Mouse (Mus musculus): Measurements from ENCODE around the gene Btbd16. TPM values are rescaled to one million over a fixed set of nuclear protein-coding genes. Genes with fewer than 3 reads are reported as not detected.

Btbd16 gene
- polyA plus RNA-seq, 1 experiment from 2014 or later: not detected

DNA sequence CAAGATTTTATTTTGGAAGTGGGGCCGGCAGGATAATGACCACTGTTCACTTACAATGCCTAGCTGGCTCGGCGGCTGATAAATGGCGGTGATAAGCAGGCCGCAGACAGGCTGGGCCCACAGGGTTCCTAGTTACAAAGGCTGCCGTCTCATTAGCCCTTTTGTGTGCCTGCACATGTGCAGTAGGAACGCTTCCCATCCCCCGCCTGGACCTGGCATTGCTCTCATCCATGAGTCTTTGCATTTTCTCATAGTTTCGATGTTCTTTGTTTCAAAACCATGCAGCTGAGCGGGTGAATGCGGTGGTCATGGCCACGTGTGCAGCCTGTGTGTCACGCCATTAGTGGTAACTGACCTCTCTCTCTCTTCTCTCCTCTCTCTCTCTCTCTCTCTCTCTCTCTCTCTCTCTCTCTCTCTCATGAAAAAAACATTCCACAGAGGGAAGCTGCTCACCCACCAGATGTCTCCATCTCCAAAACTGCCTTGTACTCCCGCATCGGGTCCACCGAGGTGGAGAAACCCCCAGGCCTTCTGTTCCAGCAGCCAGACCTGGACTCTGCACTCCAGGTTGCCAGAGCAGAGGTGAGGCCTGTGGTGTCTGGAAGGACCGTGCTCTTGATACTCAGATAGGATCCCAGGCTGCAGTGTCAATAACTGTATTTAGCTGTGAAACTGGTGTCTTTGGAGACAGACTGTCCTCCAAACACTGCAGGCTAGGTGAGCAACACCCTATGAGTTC, 22.9 kb upstream of the Btbd16 start:
- Histone ChIP-seq H3K36me3 (peaks cover 77% of the 10 kb centered on the region), H3K9me3 (no peaks in the 10 kb centered on the region), H3K4me3 (replicated peaks) (no peak overlapping the region), H3K4me1 (replicated peaks) (peaks cover 44% of the 10 kb centered on the region), H3K27me3 (no peaks in the 10 kb centered on the region), H3K9ac (replicated peaks) (no peak overlapping the region), H3K27ac (peak overlapping the region; percentile 86), H3K4me2 (replicated peaks) (no peak overlapping the region)
- WGBS: 20% methylated on average over 17 of the region's 17 CpGs
- peak; percentile 84 for ATAC-seq

DNA sequence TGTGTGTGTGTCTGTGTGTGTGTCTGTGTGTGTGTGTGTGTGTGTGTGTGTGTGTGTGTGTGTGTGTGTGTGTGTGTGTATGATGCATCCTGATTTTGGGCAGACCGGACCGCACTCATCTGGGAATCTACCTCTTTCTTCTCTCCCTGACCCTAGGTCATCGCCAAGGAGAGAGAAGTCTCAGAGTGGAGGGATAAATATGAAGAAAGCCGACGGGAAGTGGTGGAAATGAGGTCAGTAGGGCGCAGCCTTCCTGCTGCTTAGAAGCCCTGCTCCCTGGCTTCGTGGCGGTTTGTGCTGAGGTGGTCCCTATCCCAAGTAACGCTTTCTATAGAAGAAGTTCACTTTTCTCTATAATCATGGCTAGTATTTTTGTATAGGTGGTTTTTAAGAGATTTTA, 22.2 kb upstream of the Btbd16 start:
- Histone ChIP-seq H3K4me3 (replicated peaks) (no peak overlapping the region), H3K9ac (replicated peaks) (no peak overlapping the region), H3K36me3 (peaks cover 77% of the 10 kb centered on the region), H3K9me3 (no peaks in the 10 kb centered on the region), H3K27ac (peak overlapping the region; percentile 86), H3K27me3 (no peaks in the 10 kb centered on the region), H3K4me1 (replicated peaks) (peaks cover 44% of the 10 kb centered on the region), H3K4me2 (replicated peaks) (no peak overlapping the region)
- no peak for ATAC-seq
- WGBS: 46% methylated on average over 7 of the region's 9 CpGs

DNA sequence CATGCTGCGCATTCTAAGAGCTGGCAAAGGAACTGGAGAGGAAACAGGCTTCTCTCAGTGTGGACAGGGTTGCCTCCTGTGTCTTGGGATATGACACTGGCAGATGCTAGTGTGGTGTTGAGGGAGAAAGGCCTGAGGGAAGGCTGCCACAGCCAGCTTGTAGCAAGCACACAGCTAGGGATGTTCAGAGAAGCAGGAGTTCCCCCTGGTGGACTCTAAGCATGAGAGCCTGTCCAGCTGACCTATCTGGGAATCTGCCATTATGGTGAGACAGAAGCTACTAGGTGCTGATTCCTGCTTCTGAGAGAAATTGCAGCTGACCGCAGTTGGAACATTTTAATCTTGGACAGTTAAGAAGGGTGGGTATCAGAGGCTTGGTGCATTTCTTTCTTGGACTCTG, 19.1 kb upstream of the Btbd16 start:
- H3K27me3 ChIP-seq: no peaks in the 10 kb centered on the region
- H3K9ac ChIP-seq (replicated peaks): peak overlapping the region; percentile 23; the same call in 1 of the 2 replicates
- peaks cover 31% of the 10 kb centered on the region for H3K4me1 ChIP-seq (replicated peaks)
- no peaks in the 10 kb centered on the region for H3K9me3 ChIP-seq
- no peak overlapping the region for H3K4me2 ChIP-seq (replicated peaks)
- WGBS: 96% methylated on average over 2 of the region's 2 CpGs
- H3K27ac ChIP-seq: no peak overlapping the region
- peaks cover 86% of the 10 kb centered on the region for H3K36me3 ChIP-seq
- H3K4me3 ChIP-seq (replicated peaks): no peak overlapping the region
- ATAC-seq: no peak

- peaks cover 16% of the 10 kb centered on the region for H3K4me1 ChIP-seq (replicated peaks)
- peaks cover 97% of the 10 kb centered on the region for H3K36me3 ChIP-seq
- 88% methylated on average over 7 of the region's 7 CpGs for WGBS
- H3K4me2 ChIP-seq (replicated peaks): no peak overlapping the region
- no peak for ATAC-seq
- no peak overlapping the region for H3K4me3 ChIP-seq (replicated peaks)
- no peaks in the 10 kb centered on the region for H3K27me3 ChIP-seq
- H3K27ac ChIP-seq: peak overlapping the region; percentile 27; the same call in 1 of the 2 replicates
- no peak overlapping the region for H3K9ac ChIP-seq (replicated peaks)
- H3K9me3 ChIP-seq: no peaks in the 10 kb centered on the region
Observed at GRCm38 (mm10) chr7:130756343-130756835, 17.5 kb upstream of the Btbd16 start.

- Histone ChIP-seq H3K27me3 (no peaks in the 10 kb centered on the region), H3K9me3 (no peaks in the 10 kb centered on the region), H3K27ac (no peak overlapping the region), H3K9ac (replicated peaks) (no peak overlapping the region), H3K4me3 (replicated peaks) (no peak overlapping the region), H3K36me3 (peaks cover 90% of the 10 kb centered on the region), H3K4me1 (replicated peaks) (peaks cover 14% of the 10 kb centered on the region), H3K4me2 (replicated peaks) (no peak overlapping the region)
- WGBS: 95% methylated on average over 11 of the region's 11 CpGs
- no peak for ATAC-seq
Observed at GRCm38 (mm10) chr7:130757326-130757865, 16.5 kb upstream of the Btbd16 start.

GRCm38 (mm10) chr7:130762071-130762897, 11.6 kb upstream of the Btbd16 start:
- Histone ChIP-seq H3K36me3 (peaks cover 71% of the 10 kb centered on the region), H3K27ac (peak overlapping the region; percentile 57), H3K9me3 (no peaks in the 10 kb centered on the region), H3K9ac (replicated peaks) (no peak overlapping the region; the same call in 1 of the 2 replicates), H3K27me3 (no peaks in the 10 kb centered on the region), H3K4me2 (replicated peaks) (no peak overlapping the region), H3K4me3 (replicated peaks) (no peak overlapping the region), H3K4me1 (replicated peaks) (peaks cover 4% of the 10 kb centered on the region)
- 32% methylated on average over 17 of the region's 17 CpGs for WGBS
- ATAC-seq: peak; percentile 78

GRCm38 (mm10) chr7:130764160-130764559, 9.7 kb upstream of the Btbd16 start:
- Histone ChIP-seq H3K27ac (no peak overlapping the region), H3K4me2 (replicated peaks) (no peak overlapping the region), H3K9ac (replicated peaks) (no peak overlapping the region), H3K4me1 (replicated peaks) (peaks cover 4% of the 10 kb centered on the region), H3K36me3 (peaks cover 52% of the 10 kb centered on the region), H3K9me3 (no peaks in the 10 kb centered on the region), H3K4me3 (replicated peaks) (no peak overlapping the region), H3K27me3 (no peaks in the 10 kb centered on the region)
- no peak for ATAC-seq
- 97% methylated on average over 17 of the region's 17 CpGs for WGBS

GRCm38 (mm10) chr7:130766411-130767170, 7.3 kb upstream of the Btbd16 start:
- 79% methylated on average over 30 of the region's 30 CpGs for WGBS
- no peak for ATAC-seq
- H3K27ac ChIP-seq: no peak overlapping the region

DNA sequence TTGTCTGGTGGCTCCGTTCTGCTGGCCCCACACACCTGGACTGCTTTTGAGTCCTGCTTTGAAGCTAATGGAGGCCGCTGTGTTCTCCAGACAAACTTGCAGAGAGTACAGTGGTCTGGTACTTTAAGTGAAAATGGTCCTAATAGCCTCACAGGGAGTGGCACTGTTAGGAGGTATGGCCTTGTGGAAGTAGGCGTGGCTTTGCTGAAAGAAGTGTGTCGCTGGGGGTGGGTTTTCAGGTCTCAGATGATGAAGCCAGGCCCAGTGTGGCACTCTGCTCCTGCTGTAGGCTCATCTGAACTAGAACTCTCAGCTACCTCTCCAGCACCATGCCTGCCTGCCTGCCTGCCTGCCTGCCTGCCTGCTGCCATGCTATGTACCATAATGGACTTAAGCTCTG, 5.7 kb upstream of the Btbd16 start:
- Histone ChIP-seq H3K27ac (no peak overlapping the region), H3K4me1 (replicated peaks) (no peaks in the 10 kb centered on the region), H3K4me2 (replicated peaks) (no peak overlapping the region), H3K36me3 (peaks cover 29% of the 10 kb centered on the region), H3K4me3 (replicated peaks) (no peak overlapping the region), H3K27me3 (no peaks in the 10 kb centered on the region), H3K9ac (replicated peaks) (no peak overlapping the region), H3K9me3 (no peaks in the 10 kb centered on the region)
- ATAC-seq: no peak
- 87% methylated on average over 4 of the region's 4 CpGs for WGBS

More at GRCm38 (mm10) chr7:130766411-130767170, 7.3 kb upstream of the Btbd16 start:
- H3K36me3 ChIP-seq: peaks cover 29% of the 10 kb centered on the region
- H3K4me3 ChIP-seq (replicated peaks): no peak overlapping the region
- peaks cover 4% of the 10 kb centered on the region for H3K4me1 ChIP-seq (replicated peaks)
- no peak overlapping the region for H3K9ac ChIP-seq (replicated peaks)
- H3K4me2 ChIP-seq (replicated peaks): no peak overlapping the region
- H3K27me3 ChIP-seq: no peaks in the 10 kb centered on the region
- no peaks in the 10 kb centered on the region for H3K9me3 ChIP-seq

GRCm38 (mm10) chr7:130770707-130771106, 3.2 kb upstream of the Btbd16 start:
- 0 out of 2 replicates have a peak, but pooled peaks have one; percentile 48 for ATAC-seq
- H3K9me3 ChIP-seq: no peaks in the 10 kb centered on the region
- H3K36me3 ChIP-seq: peaks cover 10% of the 10 kb centered on the region; the same call in 1 of the 2 replicates
- 25% methylated on average over 3 of the region's 3 CpGs for WGBS
- no peaks in the 10 kb centered on the region; the same call in 1 of the 2 replicates for H3K4me1 ChIP-seq (replicated peaks)
- no peaks in the 10 kb centered on the region for H3K27me3 ChIP-seq
- no peak overlapping the region for H3K4me3 ChIP-seq (replicated peaks)
- H3K4me2 ChIP-seq (replicated peaks): no peak overlapping the region
- H3K9ac ChIP-seq (replicated peaks): no peak overlapping the region
- H3K27ac ChIP-seq: no peak overlapping the region

- Histone ChIP-seq H3K36me3 (no peaks in the 10 kb centered on the region), H3K4me1 (replicated peaks) (no peaks in the 10 kb centered on the region; the same call in 1 of the 2 replicates), H3K27me3 (no peaks in the 10 kb centered on the region), H3K9me3 (no peaks in the 10 kb centered on the region), H3K4me3 (replicated peaks) (no peak overlapping the region), H3K4me2 (replicated peaks) (no peak overlapping the region), H3K27ac (no peak overlapping the region), H3K9ac (replicated peaks) (no peak overlapping the region)
- ATAC-seq: no peak
- WGBS: 65% methylated on average over 11 of the region's 11 CpGs
Observed at GRCm38 (mm10) chr7:130773171-130773830, 568 bp upstream of the Btbd16 start.
